Mouse (Mus musculus) adrenal gland (tissue): Measurements from ENCODE around the gene Cnih1.
"Not testable (repeated sequence)": the region's sequence is repeated elsewhere in the genome, so short reads cannot be mapped to it uniquely, and the experiment has no call there.

Source experiments
- intact Hi-C: fragments of 180-260 bp; cut with DNase I; formaldehyde crosslinking; loops from one replicate; pipeline ENCODE4 v1.15.1; 2025

The Cnih1 gene

GRCm38 (mm10) chr14:46790303-46790702 lies 2.1 kb upstream of the Cnih1 start:
- intact Hi-C loops, result no loop called here

- intact Hi-C loops, result no loop called here
Observed at GRCm38 (mm10) chr14:46788505-46788901, 292 bp upstream of the Cnih1 start.

GRCm38 (mm10) chr14:46787454-46787786 lies 791 bp downstream of the Cnih1 start:
- intact Hi-C loops, result no loop called here

GRCm38 (mm10) chr14:46785247-46785646 lies 3.0 kb downstream of the Cnih1 start:
- intact Hi-C loops, result no loop called here

- intact Hi-C loops, result no loop called here
Observed at GRCm38 (mm10) chr14:46783327-46783926, 4.8 kb downstream of the Cnih1 start.

- intact Hi-C loops, result no loop called here
Observed at GRCm38 (mm10) chr14:46782187-46782828, 5.9 kb downstream of the Cnih1 start.

GRCm38 (mm10) chr14:46781086-46781485 lies 7.1 kb downstream of the Cnih1 start:
- intact Hi-C loops, result no loop called here

- intact Hi-C loops, result no loop called here
Observed at GRCm38 (mm10) chr14:46779217-46779616, 9.0 kb downstream of the Cnih1 start.

GRCm38 (mm10) chr14:46778756-46779155 lies 9.5 kb downstream of the Cnih1 start:
- intact Hi-C loops, result no loop called here

GRCm38 (mm10) chr14:46770036-46770435 lies 18.2 kb downstream of the Cnih1 start:
- intact Hi-C loops, result no loop called here

GRCm38 (mm10) chr14:46767116-46767515 lies 21.1 kb downstream of the Cnih1 start:
- intact Hi-C loops, result no loop called here

GRCm38 (mm10) chr14:46761186-46761585 lies 27.0 kb downstream of the Cnih1 start:
- intact Hi-C loops, result no loop called here

GRCm38 (mm10) chr14:46760355-46761029 lies 27.7 kb downstream of the Cnih1 start, which contains the start of gene Cdkn3:
Gene Cdkn3, plus strand, starts transcription at chr14:46760541.
- intact Hi-C loops, result no loop called here

GRCm38 (mm10) chr14:46759970-46760354 lies 28.2 kb downstream of the Cnih1 start:
- intact Hi-C loops, result no loop called here

- intact Hi-C loops, result no loop called here
Observed at GRCm38 (mm10) chr14:46757736-46758135, 30.5 kb downstream of the Cnih1 start.

GRCm38 (mm10) chr14:46755851-46756250 lies 32.4 kb downstream of the Cnih1 start:
- intact Hi-C loops, result no loop called here

GRCm38 (mm10) chr14:46754371-46754770 lies 33.8 kb downstream of the Cnih1 start:
- intact Hi-C loops, result not testable (repeated sequence)

- intact Hi-C loops, result no loop called here
Observed at GRCm38 (mm10) chr14:46745413-46745812, 42.8 kb downstream of the Cnih1 start.

- intact Hi-C loops, result no loop called here
Observed at GRCm38 (mm10) chr14:46742674-46743073, 45.5 kb downstream of the Cnih1 start.

- intact Hi-C loops, result not testable (repeated sequence)
Observed at GRCm38 (mm10) chr14:46737346-46737745, 50.9 kb downstream of the Cnih1 start.

GRCm38 (mm10) chr14:46736366-46736765 lies 51.8 kb downstream of the Cnih1 start:
- intact Hi-C loops, result no loop called here

GRCm38 (mm10) chr14:46734761-46735455 lies 53.3 kb downstream of the Cnih1 start:
- intact Hi-C loops, result no loop called here
